Mouse (Mus musculus) ES-Bruce4 (cell line): ENCODE results near the gene Hoxd10.
A peak's percentile ranks its signal among the peaks of the same experiment; 100 is the strongest.

Source experiments
- CTCF ChIP-seq: IDR thresholded peaks from one replicate; pipeline ENCODE4 v1.8.1; 2011; ENCODE audit warnings: low read depth, low read length
- POLR2A ChIP-seq: IDR thresholded peaks from one replicate; pipeline ENCODE4 v1.8.1; 2011; ENCODE audit warnings: low read length; ENCODE audit not compliant: insufficient read depth

- no peak for TF ChIP-seq POLR2A
- TF ChIP-seq CTCF: peak; percentile 12
Observed at GRCm38 (mm10) chr2:74655821-74656631, 35.7 kb upstream of the Hoxd10 start.
